Mouse (Mus musculus): Measurements from ENCODE around the gene Nckap5l.
A peak's percentile ranks its signal among the peaks of the same experiment; 100 is the strongest.

- TF ChIP-seq HCFC1 (IDR thresholded peaks at IDR 0.05; ENCODE audit: borderline replicate concordance, insufficient read depth, low read length) (no peak), CHD2 (IDR thresholded peaks at IDR 0.05; ENCODE audit: low read depth, low read length) (0 out of 2 replicates have a peak, but pooled peaks have one; percentile 53)
These were observed 37.0 kb downstream of the Nckap5l start for GRCm38 (mm10) chr15:99420521-99421014.

Data from ES-E14 (cell line).